Mouse (Mus musculus) megakaryocyte-erythroid progenitor cell, adult 5-6 weeks (primary cell): ENCODE measurements around the gene Gm16253. TPM values are rescaled to one million over a fixed set of nuclear protein-coding genes. Genes with fewer than 3 reads are reported as not detected.

ENCODE experiments used
- total RNA-seq, 2 experiments: library from RNA; stranded (forward) in 1 of 2; stranded (reverse) in 1 of 2; fragments of 200-1000, 215-1000 nt in 1 of 2; fragments of >200 nt in 1 of 2; fragmentation: Nextera tagmentation in 1 of 2; gene quantifications; 2 replicates each; pipeline ENCODE4 v1.2.3; 2014 to 2017

Gm16253 gene
- total RNA-seq, 2 experiments from 2014 or later, result not detected

Other genes with a start within 250 kb of the Gm16253 start
- not detected in 2 replicates for gene BC107364, start 124.7 kb upstream of the Gm16253 start, total RNA-seq (2014; fragmentation: Nextera tagmentation)
- not detected in 2 replicates for gene BC107364, start 124.7 kb upstream of the Gm16253 start, total RNA-seq (2017)
- gene Hfe2, start 51.8 kb upstream of the Gm16253 start, total RNA-seq (2014; fragmentation: Nextera tagmentation), result not detected in 2 replicates
- gene Hfe2, start 51.8 kb upstream of the Gm16253 start, total RNA-seq (2017), result not detected in 2 replicates
- gene Txnip, start 19.0 kb upstream of the Gm16253 start, total RNA-seq (2014; fragmentation: Nextera tagmentation), result 257 and 274 TPM in 2 replicates
- gene Txnip, start 19.0 kb upstream of the Gm16253 start, total RNA-seq (2017), result 121 and 224 TPM in 2 replicates
- gene Polr3gl, start 17.2 kb downstream of the Gm16253 start, total RNA-seq (2014; fragmentation: Nextera tagmentation), result 18.4 and 38.1 TPM in 2 replicates
- 56.0 and 72.8 TPM in 2 replicates for gene Polr3gl, start 17.2 kb downstream of the Gm16253 start, total RNA-seq (2017)
- not detected in 2 replicates for gene Ankrd34a, start 19.7 kb downstream of the Gm16253 start, total RNA-seq (2014; fragmentation: Nextera tagmentation)
- gene Ankrd34a, start 19.7 kb downstream of the Gm16253 start, total RNA-seq (2017), result not detected in 2 replicates
- gene Lix1l, start 24.2 kb downstream of the Gm16253 start, total RNA-seq (2014; fragmentation: Nextera tagmentation), result 0.25 and 0.72 TPM in 2 replicates
- 0.72 and 0.94 TPM in 2 replicates for gene Lix1l, start 24.2 kb downstream of the Gm16253 start, total RNA-seq (2017)
- gene Rbm8a, start 52.9 kb downstream of the Gm16253 start, total RNA-seq (2014; fragmentation: Nextera tagmentation), result 174 and 189 TPM in 2 replicates
- gene Rbm8a, start 52.9 kb downstream of the Gm16253 start, total RNA-seq (2017), result 95.5 and 108 TPM in 2 replicates
- gene Pex11b, start 58.4 kb downstream of the Gm16253 start, total RNA-seq (2014; fragmentation: Nextera tagmentation), result 23.1 and 49.5 TPM in 2 replicates
- gene Pex11b, start 58.4 kb downstream of the Gm16253 start, total RNA-seq (2017), result 9.7 and 17.3 TPM in 2 replicates
- gene Gm42957, start 58.5 kb downstream of the Gm16253 start, total RNA-seq (2014; fragmentation: Nextera tagmentation), result 0.50 and 0.67 TPM in 2 replicates
- gene Gm42957, start 58.5 kb downstream of the Gm16253 start, total RNA-seq (2017), result 0.30 TPM in 1 of 2 replicates, not detected in the other
- 0.10 and 4.4 TPM in 2 replicates for gene Itga10, start 68.6 kb downstream of the Gm16253 start, total RNA-seq (2014; fragmentation: Nextera tagmentation)
- gene Itga10, start 68.6 kb downstream of the Gm16253 start, total RNA-seq (2017), result 0.08 and 0.28 TPM in 2 replicates
- gene Ankrd35, start 93.1 kb downstream of the Gm16253 start, total RNA-seq (2014; fragmentation: Nextera tagmentation), result 0.17 TPM in 1 of 2 replicates, not detected in the other
- gene Ankrd35, start 93.1 kb downstream of the Gm16253 start, total RNA-seq (2017), result 0.11 TPM in 1 of 2 replicates, not detected in the other
- gene Pias3, start 119.4 kb downstream of the Gm16253 start, total RNA-seq (2014; fragmentation: Nextera tagmentation), result 11.0 and 14.2 TPM in 2 replicates
- gene Pias3, start 119.4 kb downstream of the Gm16253 start, total RNA-seq (2017), result 1.7 and 2.9 TPM in 2 replicates
- gene Nudt17, start 131.6 kb downstream of the Gm16253 start, total RNA-seq (2014; fragmentation: Nextera tagmentation), result not detected in 2 replicates
- gene Nudt17, start 131.6 kb downstream of the Gm16253 start, total RNA-seq (2017), result not detected in 2 replicates
- 37.2 and 41.7 TPM in 2 replicates for gene Polr3c, start 150.6 kb downstream of the Gm16253 start, total RNA-seq (2014; fragmentation: Nextera tagmentation)
- gene Polr3c, start 150.6 kb downstream of the Gm16253 start, total RNA-seq (2017), result 17.6 and 28.0 TPM in 2 replicates
- 35.3 and 40.0 TPM in 2 replicates for gene Rnf115, start 150.7 kb downstream of the Gm16253 start, total RNA-seq (2014; fragmentation: Nextera tagmentation)
- 51.7 and 74.3 TPM in 2 replicates for gene Rnf115, start 150.7 kb downstream of the Gm16253 start, total RNA-seq (2017)